Mouse (Mus musculus) v-Abl transformed pro-B cells (cell line): ENCODE results near the gene Nalcn.

Experiments used
- in situ Hi-C, 2 experiments: fragments of 400-800 bp; cut with MboI; formaldehyde crosslinking; loops; one replicate each; pipeline ENCODE4 v1.15.1; 2025; ENCODE audit not compliant: unreplicated experiment in 2 of 2

Gene Nalcn

GRCm38 (mm10) chr14:123237002-123237401 is 389.9 kb downstream of the Nalcn start:
- in situ Hi-C loops: no loop called here

GRCm38 (mm10) chr14:123232630-123233206 is 394.2 kb downstream of the Nalcn start:
- in situ Hi-C loops: no loop called here
